Mouse (Mus musculus) left cerebral cortex, adult 2 months (tissue): ENCODE measurements around the gene Dis3. TPM values are rescaled to one million over a fixed set of nuclear protein-coding genes. Genes with fewer than 3 reads are reported as not detected.

ENCODE experiments used
- DNase-seq, 2 experiments: peaks; one replicate each; pipeline ENCODE4 v3.0.0; 2021 to 2022; ENCODE audit warnings: low spot score in 2 of 2, mixed read lengths in 1 of 2; ENCODE audit errors: extremely low spot score in 1 of 2
- H3K27ac ChIP-seq: fragments of 200-600 bp; 2 replicates; pipeline ENCODE4 v1.8.1; 2022
- H3K4me3 ChIP-seq: fragments of 200-600 bp; 2 replicates; pipeline ENCODE4 v1.8.1; 2022
- CTCF ChIP-seq: fragments of 200-600 bp; IDR thresholded peaks from 2 replicates; pipeline ENCODE4 v1.8.1; 2022; ENCODE audit warnings: antibody characterized with exemption, mild to moderate bottlenecking, moderate library complexity
- intact Hi-C: fragments of 180-260 bp; cut with DNase I; formaldehyde crosslinking; loops from one replicate; pipeline ENCODE4 v1.15.1; 2025
- total RNA-seq, 2 experiments: library from RNA; stranded (reverse); gene quantifications; 2 replicates each; pipeline ENCODE4 v1.2.3; 2021

Dis3 gene
- total RNA-seq, 2 experiments from 2014 or later, result 17.7 to 18.7 TPM

- DNase-seq, result no peak
- Histone ChIP-seq H3K27ac (no peak overlapping the region), H3K4me3 (no peak overlapping the region)
- intact Hi-C loops, result no loop called here
- no peak for TF ChIP-seq CTCF
Measured at GRCm38 (mm10) chr14:99121584-99122339, 22.2 kb upstream of the Dis3 start.

GRCm38 (mm10) chr14:99117576-99117975, 18.0 kb upstream of the Dis3 start:
- no peak overlapping the region for H3K4me3 ChIP-seq
- no peak for DNase-seq
- peak; percentile 38 for TF ChIP-seq CTCF
- intact Hi-C loops, result no loop called here
- no peak overlapping the region for H3K27ac ChIP-seq

- DNase-seq, result no peak
- no peak overlapping the region for H3K27ac ChIP-seq
- intact Hi-C loops, result no loop called here
- TF ChIP-seq CTCF, result no peak
- no peak overlapping the region for H3K4me3 ChIP-seq
Measured at GRCm38 (mm10) chr14:99108762-99109161, 9.2 kb upstream of the Dis3 start.

GRCm38 (mm10) chr14:99107631-99108187, 8.1 kb upstream of the Dis3 start:
- no peak overlapping the region for H3K4me3 ChIP-seq
- DNase-seq, result no peak
- TF ChIP-seq CTCF, result no peak
- intact Hi-C loops, result no loop called here
- no peak overlapping the region for H3K27ac ChIP-seq

- intact Hi-C loops, result no loop called here
- no peak for DNase-seq
- Histone ChIP-seq H3K27ac (no peak overlapping the region), H3K4me3 (no peak overlapping the region)
- no peak for TF ChIP-seq CTCF
Measured at GRCm38 (mm10) chr14:99106671-99107070, 7.1 kb upstream of the Dis3 start.

GRCm38 (mm10) chr14:99104542-99105123, 5.1 kb upstream of the Dis3 start:
- Histone ChIP-seq H3K27ac (no peak overlapping the region), H3K4me3 (no peak overlapping the region)
- no peak for DNase-seq
- no peak for TF ChIP-seq CTCF
- intact Hi-C loops, result no loop called here

- no peak for DNase-seq
- no peak overlapping the region for H3K4me3 ChIP-seq
- H3K27ac ChIP-seq, result no peak overlapping the region
- no peak for TF ChIP-seq CTCF
- intact Hi-C loops, result no loop called here
Measured at GRCm38 (mm10) chr14:99103050-99103449, 3.5 kb upstream of the Dis3 start.

GRCm38 (mm10) chr14:99099967-99100587, 507 bp upstream of the Dis3 start:
- intact Hi-C loops, result loop anchor here (2.0 kb wide), 2 partner anchors 53 to 69 kb away; partner anchors contain the start of genes Bora and Mzt1
- no peak for DNase-seq
- Histone ChIP-seq H3K27ac (peak overlapping the region; percentile 54; the same call in 1 of the 2 replicates), H3K4me3 (peak overlapping the region; percentile 82)
- TF ChIP-seq CTCF, result no peak

- no peak for DNase-seq
- no peak overlapping the region for H3K27ac ChIP-seq
- TF ChIP-seq CTCF, result no peak
- H3K4me3 ChIP-seq, result no peak overlapping the region
- intact Hi-C loops, result no loop called here
Measured at GRCm38 (mm10) chr14:99088947-99089346, 10.6 kb downstream of the Dis3 start.

GRCm38 (mm10) chr14:99071146-99071545, 28.4 kb downstream of the Dis3 start:
- TF ChIP-seq CTCF, result no peak; the same call in 1 of the 2 replicates
- H3K4me3 ChIP-seq, result no peak overlapping the region
- intact Hi-C loops, result no loop called here
- no peak for DNase-seq
- no peak overlapping the region for H3K27ac ChIP-seq

GRCm38 (mm10) chr14:99063091-99063490, 36.5 kb downstream of the Dis3 start:
- no peak for TF ChIP-seq CTCF
- Histone ChIP-seq H3K4me3 (no peak overlapping the region), H3K27ac (no peak overlapping the region)
- DNase-seq, result no peak
- intact Hi-C loops, result no loop called here

- no peak for TF ChIP-seq CTCF
- Histone ChIP-seq H3K27ac (no peak overlapping the region), H3K4me3 (no peak overlapping the region)
- peak in 1 of 2 experiments; percentile 33 for DNase-seq
- intact Hi-C loops, result no loop called here
Measured at GRCm38 (mm10) chr14:99060616-99061015, 39.0 kb downstream of the Dis3 start.
